Mouse (Mus musculus) embryonic fibroblast, embryonic 13.5 days (primary cell): ENCODE measurements around the gene Med13l.

Experiments used
- CTCF ChIP-seq: IDR thresholded peaks from 2 replicates; pipeline ENCODE4 v1.5.1; 2011; ENCODE audit warnings: mild to moderate bottlenecking, control low read depth, low read length, moderate library complexity, borderline replicate concordance; ENCODE audit not compliant: insufficient read depth
- POLR2A ChIP-seq: IDR thresholded peaks from 2 replicates; pipeline ENCODE4 v1.6.1; 2011; ENCODE audit warnings: low read depth, mild to moderate bottlenecking, control low read depth, low read length, moderate library complexity

- TF ChIP-seq POLR2A = no peak
- TF ChIP-seq CTCF = no peak
Measured at GRCm38 (mm10) chr5:118812421-118812820, 251.9 kb downstream of the Med13l start.
